Mouse (Mus musculus) spleen, adult 2 months (tissue): ENCODE measurements at regions not wholly inside any gene's neighbourhood (a gene's known extent, or its start where the extent isn't known, plus 50 kb on each side); places are given as distances from the start of the nearest gene placed in this dataset.

Source experiments
- CTCF ChIP-seq: fragments of 200-500 bp; IDR thresholded peaks from 2 replicates; pipeline ENCODE4 v1.5.1; 2011; ENCODE audit warnings: mild to moderate bottlenecking, inconsistent platforms; ENCODE audit not compliant: insufficient read depth, insufficient read length, insufficient replicate concordance; ENCODE audit errors: extremely low read depth
- POLR2A ChIP-seq: fragments of 200-500 bp; IDR thresholded peaks from 2 replicates; pipeline ENCODE4 v1.6.1; 2011; ENCODE audit warnings: low read depth, low read length, inconsistent platforms

DNA sequence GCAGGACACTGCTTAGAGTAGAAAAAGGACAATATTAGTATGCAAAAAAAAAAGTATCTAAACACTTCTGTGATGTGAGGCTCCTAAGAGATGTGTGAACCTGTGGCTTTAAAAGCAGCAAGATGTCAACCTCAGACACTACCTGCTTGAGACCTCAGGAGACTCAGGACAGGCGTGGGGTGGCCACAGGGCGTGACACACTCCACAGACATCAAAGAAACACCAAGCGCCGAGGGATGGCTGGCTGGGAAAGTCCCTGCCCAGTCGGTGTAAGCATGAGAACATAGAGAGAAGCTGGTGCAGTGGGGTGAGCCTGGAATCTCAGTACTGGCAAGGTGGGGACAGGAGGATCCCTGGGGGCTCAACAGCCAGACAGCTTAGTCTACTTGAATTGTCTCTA, 72.0 kb upstream of the Sulf2 start:
- no peak for TF ChIP-seq CTCF
- TF ChIP-seq POLR2A: no peak
